Mouse (Mus musculus): ENCODE results near the gene Slc4a10. TPM values are rescaled to one million over a fixed set of nuclear protein-coding genes. Genes with fewer than 3 reads are reported as not detected.

Slc4a10 gene
- polyA plus RNA-seq, 2 experiments = 0.21 to 0.34 TPM

DNA sequence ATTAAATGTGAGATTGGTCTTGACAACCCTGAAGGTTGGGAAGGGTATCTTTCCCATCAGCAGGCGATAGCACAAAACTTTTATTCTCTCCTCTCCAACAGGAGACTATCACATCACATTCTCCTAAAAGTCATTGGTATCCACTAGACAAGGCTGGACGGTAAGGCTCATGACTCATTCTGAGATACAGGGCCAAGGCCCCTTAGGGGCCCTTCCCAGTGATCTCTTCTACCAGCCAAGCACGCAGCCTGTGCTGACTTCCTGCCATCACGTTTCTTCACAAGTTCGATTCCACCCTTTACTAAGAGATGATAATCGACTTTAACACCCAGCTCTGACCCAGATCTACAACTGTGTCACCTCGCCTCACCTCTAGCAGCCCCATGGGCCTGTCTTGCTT, 290.8 kb downstream of the Slc4a10 start:
- DNase-seq (ENCODE audit: low spot score) = no peak

DNA sequence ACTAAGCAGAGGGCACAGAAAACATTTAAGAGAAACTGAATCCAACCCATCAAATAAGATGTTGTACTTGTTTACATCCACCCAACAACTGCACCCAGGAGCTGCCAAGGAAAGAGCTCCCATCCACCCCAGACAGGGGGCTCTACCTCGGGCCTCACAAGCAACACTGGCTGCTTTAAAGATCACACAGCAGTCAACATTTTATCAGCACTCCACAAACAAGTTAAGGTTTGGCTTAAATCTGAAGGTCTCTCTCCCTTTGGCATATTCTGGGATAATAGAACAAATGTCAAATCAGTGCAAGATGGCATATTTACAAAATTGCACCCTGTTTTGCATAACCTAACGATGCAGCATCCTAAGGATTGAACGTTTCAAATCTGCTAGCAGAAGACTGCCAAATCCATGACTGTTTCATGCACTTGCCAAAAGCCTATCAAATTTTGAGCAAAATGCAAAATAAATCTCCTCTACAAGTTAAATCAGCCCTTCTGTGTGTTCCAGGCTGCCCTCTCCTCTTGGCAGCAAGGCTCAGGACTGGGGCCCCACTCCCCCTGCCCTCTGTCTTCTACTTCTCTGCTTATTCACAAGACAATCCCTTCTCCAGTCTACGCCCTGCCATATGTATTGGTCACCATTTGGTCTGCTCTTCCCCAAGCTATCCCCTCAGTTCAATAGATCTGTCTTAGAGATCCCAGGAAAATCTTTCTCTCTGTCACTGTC, 293.1 kb downstream of the Slc4a10 start:
- H3K27ac ChIP-seq (replicated peaks; ENCODE audit: low read depth, low read length) = no peak overlapping the region
- ATAC-seq (ENCODE audit: low FRiP score, low read depth) (no peak), DNase-seq (ENCODE audit: low spot score) (no peak)
- no peak overlapping the region for H3K9ac ChIP-seq (ENCODE audit: low read depth, low read length, severe bottlenecking)
- no peaks in the 10 kb centered on the region for H3K36me3 ChIP-seq (ENCODE audit: control insufficient read depth, insufficient read depth, low read length)
- no peak overlapping the region for H3K4me2 ChIP-seq (replicated peaks; ENCODE audit: low read depth, low read length, severe bottlenecking)
- no peaks in the 10 kb centered on the region for H3K4me1 ChIP-seq (ENCODE audit: control insufficient read depth, insufficient read depth, low read length)
- WGBS = 77% methylated on average over 4 of the region's 4 CpGs
- H3K4me3 ChIP-seq (replicated peaks; ENCODE audit: low read length) = no peak overlapping the region
- no peak for TF ChIP-seq POLR2A (IDR thresholded peaks at IDR 0.05; ENCODE audit: borderline replicate concordance, extremely low read depth, insufficient read depth, insufficient read length)
- no peaks in the 10 kb centered on the region for H3K27me3 ChIP-seq (ENCODE audit: control insufficient read depth, insufficient read depth, low read length)
- no peaks in the 10 kb centered on the region for H3K9me3 ChIP-seq (ENCODE audit: control insufficient read depth, low read length)

More for the DNA sequence above, 290.8 kb downstream of the Slc4a10 start:
- 80% methylated on average over 7 of the region's 7 CpGs for WGBS
- no peak for ATAC-seq (ENCODE audit: low FRiP score, low read depth)
- TF ChIP-seq POLR2A (IDR thresholded peaks at IDR 0.05; ENCODE audit: borderline replicate concordance, extremely low read depth, insufficient read depth, insufficient read length) = no peak
- Histone ChIP-seq H3K27ac (replicated peaks; ENCODE audit: low read depth, low read length) (no peak overlapping the region), H3K27me3 (ENCODE audit: control insufficient read depth, insufficient read depth, low read length) (no peaks in the 10 kb centered on the region), H3K9me3 (ENCODE audit: control insufficient read depth, low read length) (no peaks in the 10 kb centered on the region), H3K4me2 (replicated peaks; ENCODE audit: low read depth, low read length, severe bottlenecking) (no peak overlapping the region), H3K4me3 (replicated peaks; ENCODE audit: low read length) (no peak overlapping the region), H3K9ac (ENCODE audit: low read depth, low read length, severe bottlenecking) (no peak overlapping the region), H3K36me3 (ENCODE audit: control insufficient read depth, insufficient read depth, low read length) (no peaks in the 10 kb centered on the region), H3K4me1 (ENCODE audit: control insufficient read depth, insufficient read depth, low read length) (no peaks in the 10 kb centered on the region)

DNA sequence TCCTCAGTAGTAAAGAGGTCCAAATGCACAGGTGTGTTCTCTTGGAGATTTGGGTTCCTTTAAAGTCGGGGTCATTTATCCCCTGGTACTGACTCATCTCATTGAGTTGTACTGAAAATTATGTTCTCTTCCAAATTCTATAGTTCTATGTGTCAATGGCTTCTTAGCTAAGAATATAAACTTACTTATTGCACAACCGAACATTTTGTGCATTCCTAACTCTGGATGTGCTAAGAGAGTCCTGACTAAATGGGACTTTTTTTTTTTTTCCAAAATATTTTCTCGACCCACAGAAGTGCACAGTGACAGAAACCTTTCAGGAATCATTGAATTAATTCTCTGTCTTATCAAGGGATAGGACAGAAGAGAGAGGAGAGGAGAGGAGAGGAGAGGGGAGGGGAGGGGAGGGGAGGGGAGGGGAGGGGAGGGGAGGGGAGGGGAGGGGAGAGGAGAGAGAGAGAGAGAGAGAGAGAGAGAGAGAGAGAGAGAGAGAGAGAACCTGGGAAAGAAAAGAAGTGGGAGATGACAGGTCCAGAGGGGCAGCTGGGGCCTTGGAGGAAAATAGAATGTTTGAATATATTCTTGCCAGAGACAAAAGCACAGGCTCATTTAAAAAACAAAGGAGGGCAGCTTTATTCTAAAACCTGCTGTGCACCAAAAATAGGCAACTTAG, 294.9 kb downstream of the Slc4a10 start:
- no peaks in the 10 kb centered on the region for H3K9me3 ChIP-seq (ENCODE audit: control insufficient read depth, low read length)
- no peak overlapping the region for H3K27ac ChIP-seq (replicated peaks; ENCODE audit: low read depth, low read length)
- H3K27me3 ChIP-seq (ENCODE audit: control insufficient read depth, insufficient read depth, low read length) = no peaks in the 10 kb centered on the region
- H3K4me3 ChIP-seq (replicated peaks; ENCODE audit: low read length) = no peak overlapping the region
- ATAC-seq (ENCODE audit: low FRiP score, low read depth) (no peak), DNase-seq (ENCODE audit: low spot score) (no peak)
- 79% methylated on average over 3 of the region's 3 CpGs for WGBS
- no peaks in the 10 kb centered on the region for H3K4me1 ChIP-seq (ENCODE audit: control insufficient read depth, insufficient read depth, low read length)
- TF ChIP-seq POLR2A (IDR thresholded peaks at IDR 0.05; ENCODE audit: borderline replicate concordance, extremely low read depth, insufficient read depth, insufficient read length) = no peak
- no peak overlapping the region for H3K4me2 ChIP-seq (replicated peaks; ENCODE audit: low read depth, low read length, severe bottlenecking)
- H3K36me3 ChIP-seq (ENCODE audit: control insufficient read depth, insufficient read depth, low read length) = no peaks in the 10 kb centered on the region
- no peak overlapping the region for H3K9ac ChIP-seq (ENCODE audit: low read depth, low read length, severe bottlenecking)

DNA sequence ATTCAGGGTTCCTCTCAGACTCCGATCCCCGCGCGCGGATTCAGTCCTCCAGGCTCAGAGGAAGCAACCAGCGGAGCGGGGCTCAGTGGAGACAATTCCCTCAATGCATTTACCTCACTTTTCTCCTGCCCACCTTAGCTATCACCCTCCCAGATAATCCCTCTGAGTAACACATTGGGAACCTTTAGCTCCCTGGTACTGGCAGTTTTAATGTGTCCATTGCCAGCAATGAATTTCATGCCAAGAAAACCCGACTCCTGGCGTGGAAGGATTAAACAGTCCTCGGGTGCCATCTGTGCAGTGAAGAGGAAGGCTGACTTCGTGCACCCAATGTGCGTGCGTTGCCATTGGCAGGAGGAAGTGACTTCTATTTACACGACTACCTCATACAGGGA, 295.5 kb downstream of the Slc4a10 start:
- no peak overlapping the region for H3K4me2 ChIP-seq (replicated peaks; ENCODE audit: low read depth, low read length, severe bottlenecking)

DNA sequence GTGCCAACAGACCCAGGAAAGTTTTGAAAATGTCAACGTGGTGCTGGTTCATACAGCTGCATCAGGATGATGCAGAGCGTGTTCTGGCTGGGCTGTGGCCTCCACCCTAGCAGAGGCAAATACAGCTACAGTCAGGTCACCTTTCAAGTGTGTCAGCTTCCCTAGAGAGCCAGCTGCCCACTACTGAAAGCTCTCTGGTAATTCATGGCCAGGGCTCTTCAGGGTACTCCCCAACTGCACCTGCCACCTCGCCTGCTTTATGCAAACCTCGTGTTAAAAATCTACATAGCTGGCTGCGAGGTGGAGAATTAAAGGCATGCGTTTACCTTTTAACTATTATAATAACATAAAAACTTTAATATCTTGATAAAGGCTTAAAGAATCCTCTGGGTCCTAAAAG, 298.1 kb downstream of the Slc4a10 start:
- no peaks in the 10 kb centered on the region for H3K27me3 ChIP-seq (ENCODE audit: control insufficient read depth, insufficient read depth, low read length)
- TF ChIP-seq POLR2A (IDR thresholded peaks at IDR 0.05; ENCODE audit: borderline replicate concordance, extremely low read depth, insufficient read depth, insufficient read length) = no peak
- no peaks in the 10 kb centered on the region for H3K36me3 ChIP-seq (ENCODE audit: control insufficient read depth, insufficient read depth, low read length)
- H3K9me3 ChIP-seq (ENCODE audit: control insufficient read depth, low read length) = no peaks in the 10 kb centered on the region
- no peak overlapping the region for H3K4me2 ChIP-seq (replicated peaks; ENCODE audit: low read depth, low read length, severe bottlenecking)
- no peak for ATAC-seq (ENCODE audit: low FRiP score, low read depth)
- no peak overlapping the region for H3K4me3 ChIP-seq (replicated peaks; ENCODE audit: low read length)
- no peak overlapping the region for H3K27ac ChIP-seq (replicated peaks; ENCODE audit: low read depth, low read length)
- no peaks in the 10 kb centered on the region for H3K4me1 ChIP-seq (ENCODE audit: control insufficient read depth, insufficient read depth, low read length)
- 50% methylated on average over 6 of the region's 6 CpGs for WGBS
- no peak overlapping the region for H3K9ac ChIP-seq (ENCODE audit: low read depth, low read length, severe bottlenecking)
- no peak for DNase-seq (ENCODE audit: low spot score)

More for the DNA sequence above, 295.5 kb downstream of the Slc4a10 start:
- no peak for DNase-seq (ENCODE audit: low spot score)
- Histone ChIP-seq H3K9me3 (ENCODE audit: control insufficient read depth, low read length) (no peaks in the 10 kb centered on the region), H3K4me1 (ENCODE audit: control insufficient read depth, insufficient read depth, low read length) (no peaks in the 10 kb centered on the region), H3K4me3 (replicated peaks; ENCODE audit: low read length) (no peak overlapping the region), H3K9ac (ENCODE audit: low read depth, low read length, severe bottlenecking) (no peak overlapping the region), H3K27ac (replicated peaks; ENCODE audit: low read depth, low read length) (no peak overlapping the region), H3K27me3 (ENCODE audit: control insufficient read depth, insufficient read depth, low read length) (no peaks in the 10 kb centered on the region), H3K36me3 (ENCODE audit: control insufficient read depth, insufficient read depth, low read length) (no peaks in the 10 kb centered on the region)
- ATAC-seq (ENCODE audit: low FRiP score, low read depth) = no peak
- no peak for TF ChIP-seq POLR2A (IDR thresholded peaks at IDR 0.05; ENCODE audit: borderline replicate concordance, extremely low read depth, insufficient read depth, insufficient read length)
- WGBS = 39% methylated on average over 14 of the region's 14 CpGs
